Mouse (Mus musculus): ENCODE measurements around the gene Lamc2.

The Lamc2 gene

DNA sequence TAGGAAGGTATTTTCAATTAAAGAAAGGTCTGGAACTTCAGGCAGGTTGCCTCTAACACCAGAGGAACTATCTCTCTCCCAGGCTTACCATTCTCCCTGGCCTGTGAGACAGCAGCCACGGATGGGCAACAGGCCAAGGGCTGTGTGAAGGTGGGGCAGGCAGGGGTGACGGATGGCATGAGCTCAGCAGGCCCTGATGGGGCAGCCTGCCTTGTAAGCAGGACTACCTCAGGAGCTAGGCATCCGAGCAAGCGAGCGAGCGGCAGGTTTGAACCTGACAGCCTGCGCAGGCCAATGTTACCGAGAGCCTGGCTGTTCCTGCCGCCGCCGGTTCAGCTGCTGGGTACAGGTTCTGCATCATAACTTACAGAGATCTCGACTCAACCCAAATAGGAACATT, 11.4 kb downstream of the Lamc2 start:
- DNase-seq (ENCODE audit: low spot score) = peak; percentile 89

DNA sequence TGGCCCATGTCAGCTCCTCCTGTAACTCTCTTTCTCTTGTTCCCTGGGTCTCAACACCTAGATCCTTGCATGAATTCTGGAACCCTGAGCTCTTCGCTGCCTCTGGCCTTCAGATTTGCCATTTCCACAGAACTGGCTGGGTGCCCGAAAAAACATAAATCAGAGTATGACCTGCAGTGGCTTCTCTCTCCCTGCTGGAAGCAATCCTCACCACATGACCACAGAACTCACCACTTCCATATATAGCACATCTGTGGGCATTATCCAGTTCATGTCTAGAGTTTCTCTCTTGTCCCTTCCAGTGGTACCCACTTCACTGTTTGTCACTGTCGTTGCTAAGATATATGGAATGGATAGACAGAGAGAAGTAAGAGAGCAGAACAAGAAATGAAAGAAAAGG, 13.0 kb downstream of the Lamc2 start:
- DNase-seq (ENCODE audit: low spot score) = peak; percentile 55

DNA sequence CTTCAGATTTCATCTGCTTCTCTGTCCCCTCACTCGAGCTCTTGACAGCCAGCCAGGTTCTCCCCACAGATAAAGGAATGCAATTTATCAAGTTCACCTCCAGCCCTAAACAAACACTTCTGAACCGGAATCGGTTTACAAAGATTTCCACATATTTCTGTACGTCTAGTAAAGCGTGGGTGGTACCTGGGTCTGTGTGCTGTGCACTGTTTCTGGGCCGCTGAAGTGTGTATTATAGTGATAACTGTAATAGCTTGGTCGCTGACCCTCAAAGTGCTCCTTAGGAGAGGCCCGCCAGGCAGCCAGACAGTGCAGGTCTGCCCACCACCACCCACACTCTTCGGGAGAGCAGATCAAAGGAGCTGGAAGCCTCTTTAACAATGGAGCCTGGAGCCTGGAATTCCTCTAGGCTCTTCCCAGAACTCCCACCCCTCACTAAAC, 13.9 kb downstream of the Lamc2 start:
- peak; percentile 54 for DNase-seq (ENCODE audit: low spot score)

DNA sequence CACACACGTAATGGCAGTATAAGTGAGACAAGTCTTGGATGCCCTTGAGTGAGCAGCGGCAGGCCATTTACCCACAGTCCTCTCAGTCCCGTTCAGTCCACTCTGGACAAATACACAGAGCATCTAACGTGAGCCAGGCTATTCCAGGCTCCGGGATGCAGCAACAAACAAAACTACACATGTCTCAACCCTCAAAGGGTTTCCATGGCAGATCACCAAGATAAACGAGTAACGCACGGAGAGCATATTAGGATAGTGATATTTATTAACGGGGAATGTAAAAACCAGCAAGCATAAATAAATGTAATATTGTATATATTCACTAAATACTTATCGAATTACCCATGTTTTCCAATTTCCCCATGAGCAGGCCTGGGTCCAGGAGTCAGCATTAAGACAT, 15.2 kb downstream of the Lamc2 start:
- DNase-seq (ENCODE audit: low spot score) = no peak

DNA sequence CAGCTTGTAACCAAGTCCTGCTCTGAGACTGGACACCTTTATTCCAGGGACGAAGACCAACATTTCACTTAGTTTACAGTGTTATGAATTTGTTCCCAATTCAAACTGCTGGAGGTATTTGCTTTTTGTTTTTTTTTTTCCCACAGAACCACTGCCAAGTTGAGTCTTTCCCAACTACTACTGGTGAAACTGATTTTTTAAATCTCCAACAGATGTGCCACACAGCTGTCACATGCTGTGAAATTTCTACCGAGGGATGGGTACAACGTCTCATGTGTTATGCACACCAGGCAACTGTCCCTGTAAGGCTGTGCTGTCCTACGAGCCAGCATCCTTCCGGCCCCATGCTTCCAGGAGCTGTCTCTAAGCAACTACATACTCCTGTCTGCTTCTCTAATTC, 18.0 kb downstream of the Lamc2 start:
- no peak for DNase-seq (ENCODE audit: low spot score)

DNA sequence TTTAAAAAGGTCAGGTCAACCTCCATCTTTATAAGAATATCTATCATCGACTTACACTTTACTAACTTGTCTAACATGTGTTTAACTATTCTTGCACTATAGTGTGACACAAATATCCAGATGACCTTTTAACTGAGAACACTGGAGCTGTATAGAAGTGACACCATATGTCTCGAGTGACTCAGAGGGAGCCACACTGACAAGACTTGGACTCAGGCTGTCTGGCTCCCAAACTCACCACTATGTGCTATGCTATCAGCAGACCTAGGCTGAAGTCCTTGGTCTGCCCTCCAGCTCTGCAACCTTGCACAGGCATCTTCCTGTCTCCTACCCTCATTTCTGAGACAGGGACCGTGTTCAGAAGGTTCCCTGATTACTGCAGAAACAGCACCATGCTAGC, 22.4 kb downstream of the Lamc2 start:
- no peak for DNase-seq (ENCODE audit: low spot score)

DNA sequence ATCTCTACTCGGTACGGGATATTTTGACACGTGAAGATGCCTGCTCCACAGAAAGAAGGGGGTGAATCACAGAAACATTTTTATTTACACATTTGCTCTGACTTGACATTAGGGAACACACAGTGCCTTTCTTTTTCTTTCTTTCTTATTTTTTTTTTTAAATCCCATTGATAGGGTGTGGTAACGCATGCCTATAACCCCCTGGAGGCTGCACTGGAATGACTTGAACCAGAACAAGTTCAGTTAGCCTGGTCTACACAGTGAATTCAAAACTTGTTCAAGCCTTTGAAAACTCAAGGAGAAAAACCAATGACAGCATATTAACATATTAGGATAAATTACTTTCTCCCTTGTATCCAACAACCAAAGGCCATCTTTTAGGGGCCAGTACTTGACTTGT, 27.1 kb downstream of the Lamc2 start:
- DNase-seq (ENCODE audit: low spot score) = no peak

DNA sequence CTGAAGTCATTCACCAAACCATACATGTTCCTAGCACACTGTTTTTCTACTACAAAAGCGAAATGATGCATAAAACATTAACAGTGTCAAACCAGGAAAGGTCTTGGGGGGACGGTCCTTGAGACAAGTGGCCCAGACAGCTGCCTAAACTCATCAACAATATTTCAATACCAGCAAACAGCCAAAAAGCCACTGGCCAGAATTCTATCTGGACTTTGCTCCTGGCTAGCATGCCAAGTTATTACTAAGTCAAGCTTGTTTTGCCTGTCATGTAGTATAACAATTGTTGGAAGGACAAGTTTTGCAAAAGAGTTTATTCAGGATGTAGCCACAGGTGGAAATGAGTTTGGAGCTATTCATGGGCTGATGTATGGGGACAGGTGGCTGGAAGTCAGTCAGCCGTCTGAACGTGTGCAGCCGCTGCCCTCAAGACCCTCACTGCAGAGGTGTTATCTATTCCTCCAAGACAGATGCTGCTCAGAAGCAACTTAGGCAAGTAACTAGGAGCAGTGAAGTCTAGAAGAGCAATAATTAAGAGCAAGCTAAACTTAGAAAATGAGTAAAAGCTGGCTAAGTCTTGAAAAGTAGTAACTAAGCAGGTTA, 29.1 kb downstream of the Lamc2 start:
- no peak for DNase-seq (ENCODE audit: low spot score)

DNA sequence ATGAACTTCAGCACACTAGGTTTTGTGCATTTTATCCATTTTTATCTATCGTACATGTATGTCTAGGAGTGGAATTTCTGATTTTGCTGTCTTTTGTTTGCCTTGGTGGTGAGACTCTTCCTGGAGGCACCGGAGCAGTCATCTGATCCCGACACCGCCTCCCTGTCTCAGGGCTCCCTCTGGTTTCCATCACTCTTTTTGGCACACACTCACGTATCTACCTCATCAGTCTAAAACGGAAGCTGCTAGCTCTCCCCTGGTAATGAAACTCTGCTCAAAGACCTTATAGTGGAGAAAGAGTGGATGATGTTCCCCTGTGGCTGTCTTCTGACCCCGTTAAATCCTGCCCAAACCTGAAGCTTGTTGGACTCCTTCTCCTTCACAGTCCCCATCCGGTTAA, 30.9 kb downstream of the Lamc2 start:
- DNase-seq (ENCODE audit: low spot score) = no peak

DNA sequence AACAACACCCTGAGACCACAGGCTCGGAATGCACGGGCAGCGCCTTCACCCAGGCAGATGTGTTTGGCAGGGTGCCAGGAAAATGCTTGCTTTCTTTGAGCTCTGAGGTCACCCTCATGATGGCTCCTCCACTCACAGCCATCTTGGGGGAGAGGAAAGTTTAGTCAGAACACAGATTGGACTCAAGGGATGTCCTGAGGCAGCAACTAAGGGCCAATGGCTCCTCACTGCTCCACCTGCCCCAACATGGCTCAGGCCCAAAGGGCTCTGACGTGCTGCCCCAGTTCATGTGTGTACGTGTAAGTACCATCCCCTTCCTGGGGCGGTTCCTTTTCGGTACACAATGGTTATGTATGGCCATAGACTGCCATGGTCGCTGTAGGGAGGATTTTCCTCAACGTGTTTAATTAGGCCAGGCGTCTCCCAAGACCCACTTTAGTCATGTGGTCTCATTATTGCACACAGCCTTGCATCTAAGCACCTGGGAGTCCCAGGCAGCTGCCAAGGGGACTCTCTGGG, 32.6 kb downstream of the Lamc2 start:
- DNase-seq (ENCODE audit: low spot score) = no peak

DNA sequence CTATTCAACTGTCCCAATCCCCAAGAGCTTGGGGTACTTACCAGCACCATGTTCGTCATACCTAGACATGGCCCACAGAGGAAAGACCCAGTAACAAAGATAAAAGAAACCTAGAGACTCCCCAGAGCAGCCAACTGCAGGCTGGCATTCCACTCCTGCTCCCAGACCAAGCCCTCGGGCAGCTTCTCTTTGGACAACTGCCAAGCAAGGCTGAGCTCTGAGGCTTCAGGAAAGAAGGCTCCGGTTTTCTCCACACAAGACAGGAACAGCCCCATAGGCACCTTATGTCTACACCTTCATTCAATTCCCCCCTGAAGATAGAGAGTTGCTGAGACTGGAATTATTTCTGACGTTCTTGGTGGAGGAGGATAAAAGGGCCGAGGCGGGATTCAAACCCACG, 33.7 kb downstream of the Lamc2 start:
- DNase-seq (ENCODE audit: low spot score) = peak; percentile 55

DNA sequence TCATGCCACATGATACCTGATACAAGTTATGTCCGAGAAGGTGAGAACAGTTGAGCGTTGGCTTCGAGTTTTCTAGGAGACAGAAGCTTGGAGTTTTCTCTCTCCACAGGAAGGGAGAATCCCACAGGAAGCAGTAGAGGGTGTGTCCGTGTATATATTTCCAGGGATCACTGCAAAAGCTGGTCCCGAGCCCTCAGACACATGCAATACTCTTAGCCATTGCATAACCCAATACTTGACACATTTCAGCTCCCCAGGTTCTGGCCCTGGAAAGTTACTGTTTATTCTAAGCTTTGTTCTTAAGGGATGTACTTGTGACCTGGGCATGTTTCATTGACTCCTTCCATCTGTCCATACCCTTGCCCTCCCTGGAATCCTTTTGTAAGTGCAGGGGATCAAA, 40.5 kb downstream of the Lamc2 start:
- no peak for DNase-seq (ENCODE audit: low spot score)

DNA sequence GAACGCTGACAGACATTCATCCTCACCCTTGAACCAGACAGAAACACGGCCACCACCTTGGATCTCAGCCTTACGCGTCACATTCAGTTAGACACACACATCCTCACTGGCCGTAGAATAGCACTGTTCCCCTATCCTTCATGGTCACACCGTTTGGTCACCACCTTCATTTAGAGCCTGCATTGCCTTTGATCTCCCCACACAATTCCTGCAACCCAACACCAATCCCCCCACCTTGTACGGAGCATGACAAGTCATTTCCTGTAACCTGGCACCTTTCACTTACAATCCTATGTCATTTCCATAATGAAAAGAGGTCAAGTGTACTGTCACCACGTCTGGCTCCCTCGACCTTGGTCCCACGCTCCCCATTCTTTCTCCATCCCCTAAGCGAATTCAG, 42.2 kb downstream of the Lamc2 start:
- DNase-seq (ENCODE audit: low spot score) = no peak

DNA sequence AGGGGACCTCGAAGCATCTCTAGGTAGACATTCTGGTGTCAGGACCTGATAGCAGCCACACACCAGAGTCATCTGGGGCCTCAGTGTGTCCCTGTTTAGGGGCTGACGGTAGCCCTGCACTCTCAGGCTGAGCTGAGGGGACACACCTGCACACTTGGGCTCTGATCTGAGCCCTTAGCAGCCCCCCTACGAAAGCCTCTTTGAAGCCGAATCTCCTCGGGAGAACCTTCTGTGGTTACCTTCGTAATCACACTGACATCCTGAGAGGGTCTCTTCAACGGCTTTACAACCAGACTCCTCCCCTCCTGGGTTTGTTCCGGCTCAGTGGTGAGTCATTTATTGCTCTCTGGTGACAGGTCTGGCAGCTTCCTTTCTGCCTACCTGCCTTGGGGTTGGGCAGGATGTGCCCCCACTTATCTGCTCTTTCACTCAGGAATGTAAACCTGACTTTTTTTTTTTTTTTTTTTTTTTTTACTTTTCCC, 45.5 kb downstream of the Lamc2 start:
- peak; percentile 68 for DNase-seq (ENCODE audit: low spot score)

DNA sequence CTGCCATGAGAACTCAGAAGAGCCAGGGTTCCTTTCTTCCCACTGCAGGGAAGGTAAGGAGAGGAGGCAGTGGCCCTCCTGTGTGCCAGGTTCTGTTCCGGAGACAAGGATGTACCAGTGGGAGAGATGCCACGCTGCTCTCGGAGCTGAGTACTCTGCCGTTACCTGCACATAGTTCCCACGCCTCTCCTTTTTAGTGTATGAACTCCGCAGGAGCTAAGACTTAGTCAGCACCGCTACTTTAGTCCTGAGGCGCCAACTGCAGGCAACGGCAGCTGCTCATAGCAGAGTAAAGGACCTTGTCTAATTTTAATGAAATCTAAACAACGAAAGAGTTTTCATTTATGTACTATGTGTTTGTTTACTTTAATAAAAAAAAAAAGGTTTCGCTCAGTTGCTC, 46.0 kb downstream of the Lamc2 start:
- DNase-seq (ENCODE audit: low spot score) = no peak

DNA sequence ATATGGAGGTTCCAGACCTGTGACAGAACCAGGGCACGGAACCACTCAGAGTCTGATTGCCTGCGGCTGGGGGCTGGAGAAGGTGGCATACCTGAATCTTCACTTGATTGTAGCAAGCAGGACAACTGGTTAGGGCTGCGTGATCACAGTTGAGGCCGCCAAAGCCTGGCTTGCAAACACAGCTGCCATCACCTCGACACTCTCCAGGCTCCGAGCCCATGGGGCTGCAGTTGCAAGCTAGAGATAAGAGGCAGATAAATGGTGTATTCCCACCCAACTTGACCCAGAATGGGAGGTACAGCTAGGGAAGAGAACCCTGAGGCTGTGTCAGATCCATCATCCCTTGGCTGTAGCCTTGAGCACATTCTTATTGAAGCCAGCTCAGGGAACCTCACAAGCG, 46.6 kb downstream of the Lamc2 start:
- DNase-seq (ENCODE audit: low spot score) = no peak

DNA sequence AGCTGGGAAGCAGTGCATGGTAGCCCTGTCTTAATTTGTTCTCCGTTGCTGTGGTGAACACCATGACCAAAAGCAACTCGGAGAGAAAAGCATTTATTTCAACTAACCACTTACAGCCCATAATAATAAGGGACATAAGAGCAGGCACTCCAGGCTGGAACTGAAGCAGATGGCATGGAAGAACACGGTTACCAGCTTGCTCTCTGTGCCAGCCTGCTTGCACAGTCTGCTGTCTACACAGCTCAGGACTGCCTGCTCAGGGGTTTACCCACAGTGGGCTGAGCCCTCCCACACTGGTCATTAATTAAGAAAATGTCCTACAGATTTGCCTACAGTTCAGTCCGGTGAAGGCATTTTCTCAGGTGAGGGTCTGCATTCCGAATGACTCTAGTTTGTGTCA, 47.8 kb downstream of the Lamc2 start:
- no peak for DNase-seq (ENCODE audit: low spot score)

DNA sequence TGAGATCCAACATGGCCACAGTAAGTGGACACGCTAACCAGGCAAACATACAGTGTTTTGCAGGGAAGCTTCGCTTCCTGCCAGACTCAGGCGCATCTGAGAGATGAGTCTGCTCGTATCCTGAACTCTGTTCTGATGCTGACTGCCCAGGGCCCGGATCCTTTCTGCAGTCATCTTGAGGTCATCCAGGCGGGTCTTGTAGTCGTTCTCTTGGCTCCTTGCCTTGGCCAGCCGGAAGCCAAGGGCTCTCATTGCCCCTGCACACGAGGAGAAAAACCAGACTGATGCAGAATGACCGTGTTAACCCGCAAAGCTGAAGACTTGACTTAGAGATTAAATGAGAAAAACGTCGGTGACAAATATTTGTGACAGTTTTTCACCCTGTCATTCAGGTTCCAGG, 49.6 kb downstream of the Lamc2 start:
- peak; percentile 37 for DNase-seq (ENCODE audit: low spot score)

DNA sequence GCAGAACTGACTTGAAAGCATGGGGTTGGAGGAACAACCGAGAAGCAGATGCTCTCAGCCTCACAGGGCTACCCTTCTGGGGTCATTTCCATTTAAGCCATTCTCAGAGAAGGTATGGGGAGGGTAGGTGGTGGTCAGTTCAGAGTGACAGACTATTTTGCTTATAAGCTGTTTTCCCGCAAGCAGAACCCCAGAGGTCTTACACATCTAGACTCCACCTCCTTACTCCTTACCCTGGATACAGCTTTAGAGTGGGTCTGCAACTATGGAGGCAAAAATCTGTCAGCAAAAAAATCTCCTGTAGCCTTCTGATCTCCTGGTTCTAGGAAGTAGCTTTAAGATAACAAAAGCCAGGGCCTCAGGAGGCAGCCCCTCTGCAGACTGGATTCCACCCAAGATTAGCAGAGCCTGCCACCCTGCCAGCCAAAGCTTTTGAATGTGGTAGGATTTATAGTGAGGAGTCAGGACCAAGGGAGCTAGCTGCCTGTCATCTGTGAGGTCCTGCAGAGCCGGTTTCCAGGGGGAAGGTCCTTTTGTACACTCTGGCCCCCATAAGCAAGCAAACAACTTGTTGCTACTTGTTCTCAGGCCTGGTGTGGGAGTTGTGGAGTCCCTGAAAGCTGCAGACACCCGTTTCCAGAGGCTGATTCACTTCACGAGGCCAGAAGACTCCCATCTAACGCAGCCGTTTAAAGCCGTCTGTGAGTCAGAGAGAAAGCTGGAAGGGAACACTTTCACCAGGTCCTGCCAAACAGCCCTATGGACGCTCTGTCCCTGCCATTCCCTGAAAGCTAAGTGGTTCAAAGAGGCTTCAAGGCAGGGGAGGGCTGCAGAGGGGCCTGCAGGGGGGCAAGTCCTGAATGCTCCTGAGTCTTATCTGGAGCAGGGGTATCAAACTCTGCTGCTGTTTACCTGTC, 52.1 kb downstream of the Lamc2 start:
- peak; percentile 82 for DNase-seq (ENCODE audit: low spot score)

DNA sequence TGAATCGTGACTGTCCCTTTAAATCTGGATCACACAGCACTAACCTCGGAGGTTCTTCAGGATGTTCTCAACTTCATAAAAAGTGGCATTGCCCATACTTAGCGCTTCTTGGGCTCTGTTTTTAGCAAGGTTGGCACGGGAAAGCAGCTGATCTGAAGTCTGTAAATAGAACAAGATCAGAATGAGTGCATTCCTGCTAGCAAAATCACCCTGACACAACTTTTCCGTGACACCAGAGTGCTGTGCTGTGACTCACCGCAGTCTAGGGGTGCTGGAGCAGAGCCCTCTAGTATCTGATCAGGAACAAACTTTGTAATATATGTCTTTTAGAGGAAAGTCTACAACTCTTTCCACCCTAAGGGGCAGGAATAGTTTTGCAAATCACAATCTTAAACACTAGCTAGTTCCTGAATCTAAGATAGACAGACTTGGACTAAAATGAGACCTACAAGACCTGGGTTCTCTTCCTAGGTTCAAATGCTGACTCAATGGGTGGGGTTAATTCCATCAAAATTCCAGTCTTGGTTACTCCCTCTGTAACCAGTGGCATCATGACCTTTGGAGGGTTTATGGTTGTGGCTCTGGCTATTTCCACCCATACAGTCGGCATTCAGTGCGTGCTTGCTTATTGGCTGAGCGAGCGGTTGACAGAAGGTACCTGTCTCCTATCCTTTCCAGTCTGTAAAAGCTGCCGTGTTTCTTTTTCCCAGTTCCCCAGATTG, 56.1 kb downstream of the Lamc2 start:
- DNase-seq (ENCODE audit: low spot score) = peak; percentile 87

DNA sequence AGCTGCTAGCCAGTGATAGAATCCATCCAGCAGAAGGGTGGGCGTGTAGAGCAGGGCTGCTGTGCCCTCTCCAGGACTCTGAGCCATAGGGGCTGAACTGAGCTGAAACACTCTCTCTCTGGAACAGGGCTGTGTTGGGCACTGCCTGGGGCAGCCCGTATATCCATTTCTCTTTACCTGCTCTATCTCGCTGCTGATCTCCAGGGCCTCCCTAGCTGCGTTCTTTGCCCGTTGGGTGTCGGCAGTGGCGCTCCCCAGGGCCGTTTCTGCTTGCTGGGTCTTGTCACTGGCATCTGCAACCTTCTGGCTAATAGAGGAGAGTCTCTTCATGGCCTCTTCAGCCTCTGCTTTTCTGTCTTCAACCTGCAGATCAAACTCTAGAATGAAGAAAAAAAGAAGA, 57.5 kb downstream of the Lamc2 start:
- DNase-seq (ENCODE audit: low spot score) = peak; percentile 77

DNA sequence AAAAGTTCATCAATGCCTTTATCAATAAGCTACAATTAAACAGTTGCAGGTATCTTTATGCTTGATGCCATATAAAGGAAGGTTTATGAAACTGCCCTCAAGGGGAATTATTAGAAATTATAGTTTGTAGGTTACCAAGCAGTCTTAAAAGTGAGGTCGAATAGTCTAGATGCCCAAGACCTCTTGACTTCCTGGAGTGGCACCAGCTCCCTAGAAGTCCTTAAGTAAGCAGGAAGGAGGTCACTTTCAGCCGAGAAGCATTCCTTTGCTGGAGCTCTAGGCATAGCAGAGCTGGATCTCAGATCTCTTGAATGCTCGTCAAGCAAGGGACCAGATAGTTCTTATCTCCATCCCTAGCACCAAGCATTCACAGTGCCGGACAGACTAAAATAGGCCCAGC, 58.6 kb downstream of the Lamc2 start:
- DNase-seq (ENCODE audit: low spot score) = no peak
